Mouse (Mus musculus): ENCODE results near the gene Exoc4. TPM values are rescaled to one million over a fixed set of nuclear protein-coding genes. Genes with fewer than 3 reads are reported as not detected.
A peak's percentile ranks its signal among the peaks of the same experiment; 100 is the strongest.

Exoc4 gene
- total RNA-seq (2021): 10 to 100 TPM; 83.9 to 90.8 TPM

DNA sequence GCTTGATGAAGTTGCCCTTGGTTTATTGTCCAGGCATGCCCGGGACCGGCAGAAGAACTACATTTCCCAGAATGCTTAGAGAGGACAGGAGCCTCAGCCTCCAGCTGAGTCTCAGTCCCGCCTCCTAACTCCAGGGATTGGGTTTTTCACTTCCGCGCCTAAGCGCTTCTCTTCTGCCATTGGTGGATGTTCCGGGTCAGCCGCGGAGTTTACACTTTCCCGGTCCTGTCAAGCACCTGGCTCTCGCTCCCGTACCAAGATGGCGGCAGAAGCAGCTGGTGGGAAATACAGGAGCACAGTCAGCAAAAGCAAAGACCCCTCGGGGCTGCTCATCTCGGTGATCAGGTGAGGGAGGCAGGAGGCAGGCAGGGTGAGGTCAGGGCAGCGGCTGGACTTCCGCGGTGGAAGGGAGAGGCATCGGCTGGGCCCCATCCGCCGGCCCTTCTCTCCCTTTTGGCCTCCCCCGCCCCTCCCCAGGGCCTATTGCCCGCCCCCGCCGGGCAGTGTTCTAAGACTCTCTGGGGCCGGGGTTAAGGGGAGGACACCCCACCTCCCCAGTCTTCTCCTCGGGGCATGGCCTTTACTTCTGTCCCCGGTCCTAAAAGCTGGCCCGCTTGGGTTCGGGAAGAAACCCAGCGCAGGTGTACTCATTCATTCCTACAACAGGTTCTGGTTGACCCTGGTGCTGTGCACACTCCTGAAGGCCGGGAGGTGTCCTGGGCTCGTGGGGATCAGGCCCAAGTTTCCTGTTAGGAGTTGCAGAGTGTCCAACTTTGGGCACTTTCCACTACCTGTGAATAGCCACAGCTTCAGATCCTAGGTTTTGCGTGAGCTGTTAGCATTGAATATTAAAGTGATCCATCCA, at the start of gene Exoc4:
TSS of gene Exoc4 (plus strand) at position 192 of the 865 bp plus-strand sequence.
- DNase-seq: peak; percentile 95

DNA sequence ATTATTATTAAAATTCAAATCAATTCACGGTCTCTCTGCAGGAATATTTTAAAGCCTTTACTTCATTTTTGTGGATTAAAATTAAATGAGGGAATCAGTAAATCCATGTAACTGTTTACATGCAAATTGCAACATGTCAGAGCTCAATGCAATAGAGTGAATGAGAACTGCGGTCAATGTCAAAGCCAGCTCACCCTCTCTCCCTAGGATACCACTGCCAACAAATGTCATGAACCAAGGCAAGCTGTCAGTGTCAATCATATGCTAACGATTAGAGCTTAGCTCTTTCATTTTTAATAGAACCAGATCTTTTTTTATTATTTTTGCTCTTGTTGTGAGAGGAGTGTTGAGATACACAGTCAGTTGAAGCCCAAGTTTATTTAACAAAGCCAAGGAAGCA, 30.1 kb upstream of the Exoc4 start:
- no peak for DNase-seq

GRCm38 (mm10) chr6:33226700-33227099, 22.2 kb upstream of the Exoc4 start:
- DNase-seq: no peak

DNA sequence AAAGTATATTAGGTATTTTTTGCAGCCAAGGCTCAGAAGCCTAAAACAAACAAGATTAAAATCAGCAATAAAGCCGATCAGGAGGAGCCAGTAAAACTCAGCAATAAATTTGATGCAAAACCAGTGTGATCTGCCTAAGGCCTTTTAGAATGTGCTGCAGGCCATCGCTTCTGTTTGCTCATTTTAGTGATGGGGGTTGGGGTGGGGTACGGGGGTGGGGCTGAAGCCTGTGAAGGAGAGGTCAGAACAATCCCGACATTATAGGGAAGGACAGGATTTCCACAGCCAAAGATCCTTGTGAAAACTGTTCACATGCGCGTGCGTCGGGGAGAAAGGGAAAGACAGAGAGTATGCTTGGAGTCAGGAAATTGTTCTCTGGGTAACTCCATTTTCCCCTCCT, 21.5 kb upstream of the Exoc4 start:
- DNase-seq: no peak

DNA sequence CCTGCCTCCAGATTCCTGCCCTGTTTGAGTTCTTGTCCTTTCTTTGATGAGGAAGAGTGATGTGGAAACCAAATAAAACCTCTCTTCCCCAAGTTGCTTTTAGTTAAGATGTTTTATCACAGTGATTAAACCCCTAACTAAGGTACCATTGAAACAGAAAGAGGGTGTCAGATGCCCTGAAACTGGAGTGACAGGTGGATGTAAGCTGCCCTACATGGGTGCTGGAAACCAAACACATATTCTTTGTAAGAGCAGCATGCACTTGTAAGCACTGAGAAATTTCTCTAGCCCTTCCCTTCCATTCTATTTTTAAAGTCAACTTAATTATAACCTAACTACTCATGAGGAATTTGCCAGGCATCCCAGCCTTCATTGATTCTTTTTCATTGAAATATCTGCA, 7.6 kb upstream of the Exoc4 start:
- no peak for DNase-seq

DNA sequence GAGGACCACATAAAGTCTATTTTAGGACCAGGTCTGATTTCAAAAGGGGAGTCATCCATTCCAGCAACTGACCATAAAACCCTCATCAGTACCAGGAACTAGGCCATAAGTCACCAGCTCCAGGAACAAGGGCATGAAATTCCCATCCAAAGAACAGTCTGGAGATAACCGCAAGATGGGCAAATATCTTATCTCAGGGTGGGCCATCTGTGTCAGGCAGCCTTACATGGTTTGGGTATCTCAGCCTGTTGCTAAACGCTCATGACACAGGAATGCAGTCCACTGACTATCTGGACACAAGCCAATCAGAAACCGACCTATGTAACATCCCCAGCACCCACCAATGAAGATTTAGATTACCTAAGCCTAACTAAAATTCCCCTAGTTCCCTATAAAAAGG, 4.3 kb upstream of the Exoc4 start:
- DNase-seq: no peak

GRCm38 (mm10) chr6:33247146-33247545, 1.7 kb upstream of the Exoc4 start:
- DNase-seq: no peak

- no peak for DNase-seq
Observed at GRCm38 (mm10) chr6:33247576-33248355, 1.1 kb upstream of the Exoc4 start.

- no peak for DNase-seq
Observed at GRCm38 (mm10) chr6:33256638-33257037, 7.8 kb downstream of the Exoc4 start.

GRCm38 (mm10) chr6:33257076-33257789, 8.3 kb downstream of the Exoc4 start:
- no peak for DNase-seq

- no peak for DNase-seq
Observed at GRCm38 (mm10) chr6:33259926-33260325, 11.0 kb downstream of the Exoc4 start.

DNA sequence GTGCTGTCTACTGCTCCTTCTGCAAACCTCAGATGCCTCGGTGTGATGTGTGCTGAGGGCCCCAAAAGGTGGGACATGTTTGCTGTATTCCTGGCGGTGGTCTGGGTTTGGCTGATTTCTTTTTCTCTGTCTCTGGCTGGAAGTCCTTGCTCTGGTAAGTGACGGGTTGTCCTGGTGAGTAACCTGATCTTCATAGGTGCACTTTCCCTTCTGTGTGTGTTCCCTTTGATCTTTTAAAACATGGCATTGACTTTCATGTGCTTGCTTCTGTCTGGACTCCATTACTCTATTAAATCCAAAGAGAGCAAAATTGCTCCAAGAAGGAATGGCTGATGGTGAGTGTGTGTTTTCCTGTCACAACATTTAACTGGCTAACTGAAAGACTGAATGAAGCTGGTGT, 12.7 kb downstream of the Exoc4 start:
- DNase-seq: no peak

- no peak for DNase-seq
Observed at GRCm38 (mm10) chr6:33263950-33264349, 15.1 kb downstream of the Exoc4 start.

DNA sequence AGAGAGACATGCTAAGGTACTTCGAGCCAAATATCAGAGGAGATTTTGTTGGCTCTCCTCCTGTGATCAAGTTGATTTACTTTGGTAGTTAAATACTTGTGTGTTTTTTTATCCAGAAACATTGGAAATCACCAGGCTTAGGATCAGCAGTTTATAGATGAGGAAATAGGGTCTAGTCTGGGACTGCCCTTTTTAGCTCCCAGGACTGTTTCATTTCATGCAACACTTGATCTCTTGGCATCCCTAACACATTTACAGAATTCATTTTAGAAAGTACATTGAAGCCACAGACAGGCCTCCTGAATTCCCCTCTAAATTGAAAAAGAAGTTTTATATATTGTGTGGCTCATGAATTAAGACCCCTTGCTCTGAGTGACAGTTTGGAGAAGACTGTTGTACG, 15.5 kb downstream of the Exoc4 start:
- DNase-seq: no peak

DNA sequence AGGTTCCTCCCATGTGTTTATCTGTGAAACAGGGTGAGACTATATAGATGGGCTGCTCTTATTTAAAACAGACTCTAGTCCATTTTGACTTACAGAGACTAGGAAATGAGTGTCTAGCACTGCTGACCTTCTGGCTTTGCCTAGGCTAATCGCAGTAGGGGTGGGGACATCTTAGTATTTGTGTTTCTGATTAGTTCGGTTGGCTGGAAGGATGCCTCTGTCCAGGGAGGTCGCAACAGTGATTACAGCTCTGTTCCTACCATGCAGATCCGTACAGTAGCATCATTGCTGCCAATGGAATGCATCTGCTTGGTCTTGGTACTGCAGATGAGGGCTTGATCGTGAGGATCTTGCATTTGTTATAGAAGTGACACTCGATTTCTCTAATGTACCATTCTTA, 18.7 kb downstream of the Exoc4 start:
- DNase-seq: no peak

DNA sequence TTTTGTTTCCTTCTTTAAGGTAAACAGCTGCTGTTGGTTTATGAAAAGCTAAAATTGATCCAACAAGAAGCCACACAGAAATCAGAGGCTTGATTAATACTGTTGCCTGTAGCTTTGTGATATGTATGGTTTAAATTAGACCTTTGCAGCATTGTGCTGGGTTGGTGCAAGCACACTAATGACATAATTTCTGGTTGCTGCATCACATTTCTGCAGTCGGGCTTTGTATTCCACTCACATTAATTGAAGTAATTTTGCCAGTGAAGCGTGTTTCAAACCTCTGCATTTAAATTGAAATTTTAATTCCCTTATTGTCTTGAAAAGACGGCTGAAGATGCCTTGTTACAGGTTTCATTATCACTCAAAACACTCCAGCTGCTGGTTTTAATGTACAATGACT, 34.6 kb downstream of the Exoc4 start:
- DNase-seq: no peak

GRCm38 (mm10) chr6:33283936-33284335, 35.1 kb downstream of the Exoc4 start:
- DNase-seq: no peak

- no peak for DNase-seq
Observed at GRCm38 (mm10) chr6:33286376-33286775, 37.5 kb downstream of the Exoc4 start.

DNA sequence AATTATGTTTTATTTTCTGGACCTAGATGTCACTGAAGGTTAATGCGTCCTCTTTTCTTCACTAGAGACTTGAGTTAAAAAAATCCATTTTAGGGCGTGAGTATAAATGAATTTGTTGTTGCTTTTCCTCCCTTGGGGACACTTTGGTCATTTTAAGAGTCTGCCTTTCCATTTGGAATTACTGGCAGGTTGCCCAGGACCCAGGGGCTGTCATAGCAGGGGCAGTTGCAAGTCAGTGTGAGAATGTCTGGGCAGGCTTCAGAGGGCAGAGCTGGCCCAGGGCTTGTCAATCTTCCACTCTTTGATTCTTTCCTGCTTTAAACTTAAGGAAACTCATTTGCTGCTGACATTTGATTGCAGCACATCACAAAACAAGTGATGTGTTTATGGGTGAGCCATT, 45.7 kb downstream of the Exoc4 start:
- no peak for DNase-seq

GRCm38 (mm10) chr6:33297566-33297965, 48.7 kb downstream of the Exoc4 start:
- DNase-seq: no peak

- no peak for DNase-seq
Observed at GRCm38 (mm10) chr6:33298768-33299167, 49.9 kb downstream of the Exoc4 start.

DNA sequence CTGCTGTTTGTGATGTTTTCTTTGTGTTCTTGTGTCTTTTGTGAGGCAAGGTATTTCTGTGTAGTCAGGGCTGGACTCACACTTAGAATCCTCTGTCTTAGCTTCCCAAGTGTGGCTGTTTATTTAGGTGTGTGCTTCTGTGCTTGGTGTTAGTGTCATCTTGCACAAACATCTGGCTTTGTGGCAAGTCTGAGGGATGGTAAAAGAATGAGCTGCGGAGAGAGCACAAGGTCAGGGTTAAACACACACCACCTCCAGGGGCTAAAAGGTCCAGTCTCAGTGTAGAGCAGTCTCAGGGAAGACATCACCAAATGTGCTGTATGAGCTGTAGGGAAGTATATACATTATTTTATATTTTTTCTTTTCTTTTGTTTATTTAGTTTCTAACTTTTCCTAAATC, 57.1 kb downstream of the Exoc4 start:
- DNase-seq: no peak

- no peak for DNase-seq
Observed at GRCm38 (mm10) chr6:33308646-33309045, 59.8 kb downstream of the Exoc4 start.
